8 mouse cellular contexts compared by ENCODE assay signal in the genomic region with DNA sequence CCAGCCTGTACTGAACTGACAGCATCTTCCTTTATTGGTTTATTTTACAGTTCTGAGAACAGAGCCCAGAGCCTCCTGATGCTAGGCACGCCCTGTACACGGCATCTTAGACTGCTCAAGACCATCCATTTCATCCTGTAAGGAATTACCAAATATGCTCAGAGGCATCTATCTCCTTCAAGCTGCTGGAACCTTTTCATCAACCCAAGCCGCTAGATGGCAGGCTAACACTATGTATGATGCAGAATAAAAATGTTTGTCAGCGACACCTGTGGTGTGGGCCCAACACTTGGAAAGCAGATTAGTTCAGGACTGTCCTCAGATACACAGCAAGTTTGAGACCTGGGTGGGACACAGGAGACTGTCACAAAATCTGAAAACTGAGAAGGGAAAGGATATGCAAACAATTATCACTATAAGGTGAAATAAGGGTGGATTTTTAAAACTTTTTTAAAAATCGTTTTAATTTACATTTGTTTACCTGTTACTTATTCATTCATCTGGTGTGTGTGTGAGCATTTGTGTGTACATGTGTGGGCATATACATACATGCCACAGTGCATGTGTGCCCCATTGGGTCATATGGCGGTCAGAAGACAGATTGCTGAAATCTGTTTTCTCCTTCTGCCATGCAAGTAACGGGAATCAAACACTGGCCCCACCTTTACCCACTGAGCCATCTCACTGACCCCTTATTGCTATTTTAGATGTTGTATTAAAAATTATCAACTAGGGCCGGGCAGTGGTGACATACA. TPM values are rescaled to one million over a fixed set of nuclear protein-coding genes. Genes with fewer than 3 reads are reported as not detected.
A peak's percentile ranks its signal among the peaks of the same experiment; 100 is the strongest.
DNase-seq lines count a peak whose midpoint lies in the region.
"Had no signal": no experiment of that assay in that cellular context is flagged by ENCODE, and none has a peak within 500 bp of the region (broad histone marks: within the 10 kb centered on the region; RNA-seq: fewer than 3 reads in every experiment).

No protein-coding gene starts in this region.

- H3K9me3 ChIP-seq in hindbrain, embryonic 10.5 days, result no peaks in the 10 kb centered on the region

- H3K36me3 ChIP-seq in hindbrain, embryonic 10.5 days, result no peaks in the 10 kb centered on the region

- H3K4me3 ChIP-seq in hindbrain, embryonic 10.5 days, result no peak overlapping the region

- H3K27me3 ChIP-seq in hindbrain, embryonic 10.5 days (ENCODE audit: insufficient read depth, poor library complexity, severe bottlenecking), result no peaks in the 10 kb centered on the region

- H3K27ac ChIP-seq in hindbrain, embryonic 10.5 days, result no peak overlapping the region
- H3K27ac ChIP-seq: macrophage had no signal

- 54% methylated on average over 8 of the region's 8 CpGs for WGBS in hindbrain, embryonic 10.5 days

- peak; percentile 39 for DNase-seq in MEL-GATA-1-ER (ENCODE audit: extremely low read depth, low read depth)
- DNase-seq in brain, adult 2 months (ENCODE audit: low read depth, low spot score), result peak; percentile 90
- DNase-seq in fibroblast of lung, adult 2 months (ENCODE audit: low read depth), result peak; percentile 40
- DNase-seq in hindbrain, embryonic 10.5 days (ENCODE audit: low spot score), result peak; percentile 76
- DNase-seq in layer of hippocampus, adult 9-11 months, result peak; percentile 53
- peak; percentile 89 for DNase-seq in lung, postnatal 36 days
- DNase-seq in right cerebral cortex, adult 18-20 months, result peak; percentile 72

- no peaks in the 10 kb centered on the region for H3K4me1 ChIP-seq in hindbrain, embryonic 10.5 days (replicated peaks)

RNA-seq across cellular contexts. Expression of a gene that starts 25.8 kb away (rescaled TPM):
- 7.7 and 9.6 TPM in 2 replicates for polyA plus RNA-seq in hindbrain, embryonic 10.5 days (2016; fragmentation: Nextera tagmentation; extraction: Ambion mirVana)

RNA-seq across cellular contexts. Expression of a gene that starts 51.3 kb away (rescaled TPM):
- 11.5 and 14.1 TPM in 2 replicates for polyA plus RNA-seq in hindbrain, embryonic 10.5 days (2016; fragmentation: Nextera tagmentation; extraction: Ambion mirVana)

Comparison
In these comparisons a context has a peak if more than half of its experiments do, and no peak if none do; other contexts are left out.
1. DNase-seq: peak in every context shown above with its lines; median percentile 90 in brain, adult 2 months; 89 in lung, postnatal 36 days; 76 in hindbrain, embryonic 10.5 days; 72 in right cerebral cortex, adult 18-20 months; 53 in layer of hippocampus, adult 9-11 months; 40 in fibroblast of lung, adult 2 months; 39 in MEL-GATA-1-ER.